Mouse (Mus musculus): ENCODE results near the gene Tmem206. TPM values are rescaled to one million over a fixed set of nuclear protein-coding genes. Genes with fewer than 3 reads are reported as not detected.

Tmem206 gene
- total RNA-seq, 2 experiments from 2014 or later: 2.3 to 4.6 TPM

Other genes with a start within 250 kb of the Tmem206 start
- gene Batf3, start 228.1 kb upstream of the Tmem206 start, total RNA-seq (2021): under 1 TPM; 0.52 to 0.56 TPM
- not detected for gene Fam71a, start 161.1 kb upstream of the Tmem206 start, total RNA-seq (2021)
- 10 to 100 TPM in 1 of 2 experiments, 1 to 10 TPM in 1; 5.0 to 13.4 TPM for gene Atf3, start 107.9 kb upstream of the Tmem206 start, total RNA-seq (2021)
- gene Nenf, start 7.7 kb upstream of the Tmem206 start, total RNA-seq (2021): 10 to 100 TPM; 83.8 to 87.2 TPM
- gene Ppp2r5a, start 77.4 kb downstream of the Tmem206 start, total RNA-seq (2021): 10 to 100 TPM; 68.2 to 69.3 TPM
- 1 to 10 TPM; 3.4 to 5.7 TPM for gene Dtl, start 249.6 kb downstream of the Tmem206 start, total RNA-seq (2021)
- gene Ints7, start 249.7 kb downstream of the Tmem206 start, total RNA-seq (2021): 10 to 100 TPM; 11.9 to 17.7 TPM